Comparison of ENCODE assay signal across 10 mouse cellular contexts in genomic region chr10:128237807-128238480, GRCm38 (mm10). TPM values are rescaled to one million over a fixed set of nuclear protein-coding genes. Genes with fewer than 3 reads are reported as not detected.
A peak's percentile ranks its signal among the peaks of the same experiment; 100 is the strongest.
DNase-seq lines count a peak whose midpoint lies in the region; ATAC-seq lines count a peak whose summit lies in the region.
"Had no signal": no experiment of that assay in that cellular context is flagged by ENCODE, and none has a peak within 500 bp of the region (broad histone marks: within the 10 kb centered on the region; RNA-seq: fewer than 3 reads in every experiment).

No protein-coding gene starts in this region.

- intact Hi-C loops in left cerebral cortex, postnatal 4 days (cut with DNase I), result no loop called here

- DNase-seq in adrenal gland, postnatal 14 days, result peak; percentile 34
- DNase-seq in adrenal gland, postnatal 4 days (ENCODE audit: low spot score in 2 of 2), result no peak
- peak; percentile 13 for DNase-seq in lung, postnatal 36 days
- DNase-seq in lung, adult 18-20 months, result no peak
- DNase-seq in left cerebral cortex, postnatal 4 days, result peak; percentile 40
- DNase-seq in urinary bladder, postnatal 10 days (ENCODE audit: low spot score), result no peak
- no peak for DNase-seq in B cell, adult 2 months
- DNase-seq: liver, embryonic 13.5 days had no signal

- peak; percentile 39 for ATAC-seq in common myeloid progenitor, adult 5-6 weeks (replicated peaks; ENCODE audit: low read depth, poor library complexity, severe bottlenecking)

RNA-seq across cellular contexts. Expression of gene Timeless, which starts 6.1 kb away (rescaled TPM):
- total RNA-seq in adrenal gland, postnatal 14 days (2021), result 16.5 and 19.3 TPM in 2 replicates
- total RNA-seq in adrenal gland, postnatal 4 days (2021), result 10 to 100 TPM; 28.4 to 34.0 TPM
- total RNA-seq in common myeloid progenitor, adult 5-6 weeks (2017), result 98.6 and 102 TPM in 2 replicates
- total RNA-seq in left cerebral cortex, postnatal 4 days (2021), result 10 to 100 TPM; 11.1 to 14.7 TPM

RNA-seq across cellular contexts. Expression of gene Mip, which starts 12.3 kb away (rescaled TPM):
- total RNA-seq in adrenal gland, postnatal 14 days (2021), result not detected in 2 replicates
- not detected for total RNA-seq in adrenal gland, postnatal 4 days (2021)
- total RNA-seq in common myeloid progenitor, adult 5-6 weeks (2017), result 1.2 TPM in 1 of 2 replicates, not detected in the other
- total RNA-seq in left cerebral cortex, postnatal 4 days (2021), result not detected

RNA-seq across cellular contexts. Expression of gene Apon, which starts 16.0 kb away (rescaled TPM):
- 2.0 and 46.2 TPM in 2 replicates for total RNA-seq in adrenal gland, postnatal 14 days (2021)
- total RNA-seq in adrenal gland, postnatal 4 days (2021), result 1 to 10 TPM in 1 of 2 experiments, not detected in 1; 4.7 TPM
- 0.46 TPM in 1 of 2 replicates, not detected in the other for total RNA-seq in common myeloid progenitor, adult 5-6 weeks (2017)
- total RNA-seq in left cerebral cortex, postnatal 4 days (2021), result not detected
- total RNA-seq: hematopoietic stem cell, adult 5-6 weeks had no signal

RNA-seq across cellular contexts. Expression of gene Spryd4, which starts 26.3 kb away (rescaled TPM):
- total RNA-seq in adrenal gland, postnatal 14 days (2021), result 18.9 and 21.5 TPM in 2 replicates
- total RNA-seq in adrenal gland, postnatal 4 days (2021), result 10 to 100 TPM; 23.2 to 25.9 TPM
- total RNA-seq in common myeloid progenitor, adult 5-6 weeks (2017), result 18.1 and 24.8 TPM in 2 replicates
- 10 to 100 TPM; 14.5 to 16.3 TPM for total RNA-seq in left cerebral cortex, postnatal 4 days (2021)

RNA-seq across cellular contexts. Expression of gene Apof, which starts 30.5 kb away (rescaled TPM):
- 10.4 and 138 TPM in 2 replicates for total RNA-seq in adrenal gland, postnatal 14 days (2021)
- 10 to 100 TPM; 13.3 to 76.4 TPM for total RNA-seq in adrenal gland, postnatal 4 days (2021)
- not detected in 2 replicates for total RNA-seq in common myeloid progenitor, adult 5-6 weeks (2017)
- not detected for total RNA-seq in left cerebral cortex, postnatal 4 days (2021)
- total RNA-seq: hematopoietic stem cell, adult 5-6 weeks had no signal

Comparison
In these comparisons a context has a peak if more than half of its experiments do, and no peak if none do; other contexts are left out.
1. DNase-seq: peak in adrenal gland, postnatal 14 days (single experiment), lung, postnatal 36 days (single experiment) and left cerebral cortex, postnatal 4 days (single experiment); none in adrenal gland, postnatal 4 days (0 of 2), lung, adult 18-20 months (0 of 2), urinary bladder, postnatal 10 days (single experiment) and B cell, adult 2 months (0 of 2).